Mouse (Mus musculus): ENCODE measurements around the gene Hcn2.

- TF ChIP-seq POLR2A (IDR thresholded peaks at IDR 0.05; ENCODE audit: control insufficient read depth, extremely low read depth, insufficient read depth, low read length, poor library complexity) = no peak
- no peak for TF ChIP-seq CTCF (IDR thresholded peaks at IDR 0.05; ENCODE audit: borderline replicate concordance, control insufficient read depth, extremely low read depth, insufficient read depth, low read length, poor library complexity)
These were observed 44.2 kb downstream of the Hcn2 start for GRCm38 (mm10) chr10:79760603-79761143.

All from thymus, adult 2 months (tissue).